ENCODE assay signal across 9 mouse cellular contexts in the genomic region with DNA sequence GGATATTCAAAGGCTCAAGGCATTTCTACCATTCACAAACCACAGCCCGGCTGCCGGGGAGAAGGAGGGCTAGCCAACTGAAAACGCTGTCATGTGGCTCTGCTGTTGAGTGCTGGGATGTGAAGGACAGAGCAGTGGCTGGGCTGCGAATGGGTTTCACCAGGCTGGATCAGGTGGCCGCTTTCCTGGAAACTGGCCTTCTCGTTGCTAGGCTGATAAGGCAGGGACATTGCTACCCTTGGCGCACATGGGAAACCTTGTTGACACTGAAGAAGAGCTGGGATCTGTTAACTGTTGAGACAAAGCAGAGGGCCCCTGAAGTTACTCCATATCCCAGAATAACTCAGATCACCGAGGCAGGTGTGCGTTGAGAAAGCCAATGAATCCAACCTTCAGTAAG.
A peak's percentile ranks its signal among the peaks of the same experiment; 100 is the strongest.
DNase-seq lines count a peak whose midpoint lies in the region; ATAC-seq and TF ChIP-seq lines count a peak whose summit lies in the region.
"Had no signal": no experiment of that assay in that cellular context is flagged by ENCODE, and none has a peak within 500 bp of the region (broad histone marks: within the 10 kb centered on the region; RNA-seq: fewer than 3 reads in every experiment).

No protein-coding gene starts in this region.

- no peaks in the 10 kb centered on the region for H3K36me3 ChIP-seq in liver, embryonic 15.5 days (replicated peaks)
- H3K36me3 ChIP-seq in liver, embryonic 12.5 days: no peaks in the 10 kb centered on the region
- H3K36me3 ChIP-seq in embryonic facial prominence, embryonic 11.5 days (replicated peaks; ENCODE audit: control insufficient read depth, insufficient read depth, low read depth, low read length): no peaks in the 10 kb centered on the region
- no peaks in the 10 kb centered on the region for H3K36me3 ChIP-seq in heart, embryonic 13.5 days
- H3K36me3 ChIP-seq in limb, embryonic 14.5 days (ENCODE audit: control insufficient read depth, insufficient read depth, low read length): no peaks in the 10 kb centered on the region
- no peaks in the 10 kb centered on the region for H3K36me3 ChIP-seq in midbrain, embryonic 14.5 days (ENCODE audit: control insufficient read depth, insufficient read depth, low read length)
- no peaks in the 10 kb centered on the region for H3K36me3 ChIP-seq in midbrain, embryonic 11.5 days (ENCODE audit: control insufficient read depth, insufficient read depth, low read length)

- peaks cover 20% of the 10 kb centered on the region for H3K4me1 ChIP-seq in liver, embryonic 15.5 days (replicated peaks)
- H3K4me1 ChIP-seq in liver, embryonic 12.5 days: peaks cover 24% of the 10 kb centered on the region
- peaks cover 5% of the 10 kb centered on the region for H3K4me1 ChIP-seq in embryonic facial prominence, embryonic 11.5 days (ENCODE audit: control insufficient read depth, insufficient read depth, low read length)
- H3K4me1 ChIP-seq in heart, embryonic 13.5 days: peaks cover 49% of the 10 kb centered on the region
- peaks cover 35% of the 10 kb centered on the region for H3K4me1 ChIP-seq in limb, embryonic 14.5 days (ENCODE audit: control insufficient read depth, insufficient read depth, low read length)
- no peaks in the 10 kb centered on the region for H3K4me1 ChIP-seq in midbrain, embryonic 14.5 days (ENCODE audit: control insufficient read depth, insufficient read depth, low read length)
- no peaks in the 10 kb centered on the region for H3K4me1 ChIP-seq in midbrain, embryonic 11.5 days (ENCODE audit: control insufficient read depth, insufficient read depth, low read length)

- H3K27ac ChIP-seq in liver, embryonic 15.5 days (replicated peaks): peak overlapping the region; percentile 48; the same call in 1 of the 2 replicates
- H3K27ac ChIP-seq in liver, embryonic 12.5 days: no peak overlapping the region
- H3K27ac ChIP-seq in embryonic facial prominence, embryonic 11.5 days (replicated peaks; ENCODE audit: low read depth, low read length): peak overlapping the region; percentile 28; the same call in 1 of the 2 replicates
- peak overlapping the region; percentile 86 for H3K27ac ChIP-seq in heart, embryonic 13.5 days (replicated peaks)
- H3K27ac ChIP-seq in limb, embryonic 14.5 days (replicated peaks; ENCODE audit: low read depth, low read length): no peak overlapping the region; the same call in 1 of the 2 replicates
- H3K27ac ChIP-seq in midbrain, embryonic 14.5 days (replicated peaks; ENCODE audit: low read depth, low read length): no peak overlapping the region
- H3K27ac ChIP-seq in midbrain, embryonic 11.5 days (ENCODE audit: low read depth, low read length): no peak overlapping the region

- 0 out of 2 replicates have a peak, but pooled peaks have one; percentile 10 for ATAC-seq in liver, embryonic 15.5 days (ENCODE audit: insufficient read depth)
- no peak for ATAC-seq in liver, embryonic 12.5 days
- no peak for ATAC-seq in embryonic facial prominence, embryonic 11.5 days (replicated peaks; ENCODE audit: insufficient number of reproducible peaks, low FRiP score, low TSS enrichment, low read depth)
- no peak for ATAC-seq in heart, embryonic 13.5 days (ENCODE audit: extremely low read depth, insufficient number of reproducible peaks, low FRiP score, low TSS enrichment)
- ATAC-seq in limb, embryonic 14.5 days (ENCODE audit: low FRiP score, low read depth): 0 out of 2 replicates have a peak, but pooled peaks have one; percentile 2
- ATAC-seq in midbrain, embryonic 14.5 days (ENCODE audit: low FRiP score, low TSS enrichment): no peak
- no peak for ATAC-seq in midbrain, embryonic 11.5 days (ENCODE audit: low FRiP score)

- no peak for DNase-seq in embryonic facial prominence, embryonic 11.5 days (ENCODE audit: low spot score)
- DNase-seq in limb, embryonic 14.5 days (ENCODE audit: low spot score): no peak
- no peak for DNase-seq in cerebellum, adult 11-12 months
- DNase-seq in midbrain, embryonic 14.5 days: no peak
- DNase-seq in midbrain, embryonic 11.5 days (ENCODE audit: low spot score, missing footprints): no peak

- no peak for TF ChIP-seq POLR2A in limb, embryonic 14.5 days (IDR thresholded peaks at IDR 0.05; ENCODE audit: borderline replicate concordance, extremely low read depth, insufficient read depth, insufficient read length)

- no peak overlapping the region for H3K4me3 ChIP-seq in liver, embryonic 15.5 days (replicated peaks)
- no peak overlapping the region for H3K4me3 ChIP-seq in liver, embryonic 12.5 days
- no peak overlapping the region for H3K4me3 ChIP-seq in embryonic facial prominence, embryonic 11.5 days (ENCODE audit: low read depth, low read length)
- no peak overlapping the region for H3K4me3 ChIP-seq in heart, embryonic 13.5 days
- no peak overlapping the region for H3K4me3 ChIP-seq in limb, embryonic 14.5 days (replicated peaks; ENCODE audit: low read length)
- no peak overlapping the region for H3K4me3 ChIP-seq in midbrain, embryonic 14.5 days (replicated peaks; ENCODE audit: low read depth, low read length)
- H3K4me3 ChIP-seq in midbrain, embryonic 11.5 days (ENCODE audit: low read depth, low read length): no peak overlapping the region
- H3K4me3 ChIP-seq: megakaryocyte, embryonic 14.5 days had no signal

- 46% methylated on average over 9 of the region's 9 CpGs for WGBS in liver, embryonic 15.5 days (ENCODE audit: insufficient replicate concordance)
- 41% methylated on average over 9 of the region's 9 CpGs for WGBS in liver, embryonic 12.5 days (ENCODE audit: insufficient replicate concordance)
- 48% methylated on average over 9 of the region's 9 CpGs for WGBS in embryonic facial prominence, embryonic 11.5 days
- 17% methylated on average over 9 of the region's 9 CpGs for WGBS in heart, embryonic 13.5 days
- 30% methylated on average over 9 of the region's 9 CpGs for WGBS in limb, embryonic 14.5 days
- 49% methylated on average over 9 of the region's 9 CpGs for WGBS in midbrain, embryonic 14.5 days
- WGBS in midbrain, embryonic 11.5 days: 50% methylated on average over 9 of the region's 9 CpGs

- no peak overlapping the region for H3K9ac ChIP-seq in liver, embryonic 15.5 days
- no peak overlapping the region for H3K9ac ChIP-seq in liver, embryonic 12.5 days
- no peak overlapping the region for H3K9ac ChIP-seq in embryonic facial prominence, embryonic 11.5 days (replicated peaks; ENCODE audit: low read length)
- 0 out of 2 replicates have a peak overlapping the region, but pooled peaks have one; percentile 48 for H3K9ac ChIP-seq in heart, embryonic 13.5 days
- no peak overlapping the region for H3K9ac ChIP-seq in limb, embryonic 14.5 days (ENCODE audit: low read depth, low read length, severe bottlenecking)
- H3K9ac ChIP-seq in midbrain, embryonic 14.5 days (replicated peaks; ENCODE audit: low read length): no peak overlapping the region
- no peak overlapping the region for H3K9ac ChIP-seq in midbrain, embryonic 11.5 days (ENCODE audit: low read length)

- H3K4me2 ChIP-seq in liver, embryonic 15.5 days: no peak overlapping the region
- H3K4me2 ChIP-seq in liver, embryonic 12.5 days: no peak overlapping the region
- H3K4me2 ChIP-seq in embryonic facial prominence, embryonic 11.5 days (ENCODE audit: low read depth, low read length): no peak overlapping the region
- H3K4me2 ChIP-seq in heart, embryonic 13.5 days: 0 out of 2 replicates have a peak overlapping the region, but pooled peaks have one; percentile 6
- no peak overlapping the region for H3K4me2 ChIP-seq in limb, embryonic 14.5 days (replicated peaks; ENCODE audit: low read depth, low read length, severe bottlenecking)
- no peak overlapping the region for H3K4me2 ChIP-seq in midbrain, embryonic 14.5 days (ENCODE audit: low read length)
- no peak overlapping the region for H3K4me2 ChIP-seq in midbrain, embryonic 11.5 days

- no peaks in the 10 kb centered on the region for H3K9me3 ChIP-seq in liver, embryonic 15.5 days (replicated peaks)
- no peaks in the 10 kb centered on the region for H3K9me3 ChIP-seq in liver, embryonic 12.5 days (replicated peaks)
- H3K9me3 ChIP-seq in embryonic facial prominence, embryonic 11.5 days (replicated peaks; ENCODE audit: control insufficient read depth, low read length): no peaks in the 10 kb centered on the region
- no peaks in the 10 kb centered on the region for H3K9me3 ChIP-seq in heart, embryonic 13.5 days
- no peaks in the 10 kb centered on the region for H3K9me3 ChIP-seq in limb, embryonic 14.5 days (ENCODE audit: control insufficient read depth, low read length)
- H3K9me3 ChIP-seq in midbrain, embryonic 14.5 days (ENCODE audit: control insufficient read depth, low read length): no peaks in the 10 kb centered on the region
- no peaks in the 10 kb centered on the region for H3K9me3 ChIP-seq in midbrain, embryonic 11.5 days (ENCODE audit: control insufficient read depth, low read length)
- H3K9me3 ChIP-seq: megakaryocyte, embryonic 14.5 days had no signal

- H3K27me3 ChIP-seq in liver, embryonic 15.5 days: no peaks in the 10 kb centered on the region
- no peaks in the 10 kb centered on the region for H3K27me3 ChIP-seq in liver, embryonic 12.5 days (replicated peaks)
- no peaks in the 10 kb centered on the region for H3K27me3 ChIP-seq in embryonic facial prominence, embryonic 11.5 days (ENCODE audit: control insufficient read depth, insufficient read depth, low read length)
- no peaks in the 10 kb centered on the region for H3K27me3 ChIP-seq in heart, embryonic 13.5 days (replicated peaks)
- no peaks in the 10 kb centered on the region for H3K27me3 ChIP-seq in limb, embryonic 14.5 days (ENCODE audit: control insufficient read depth, insufficient read depth, low read length)
- no peaks in the 10 kb centered on the region for H3K27me3 ChIP-seq in midbrain, embryonic 14.5 days (ENCODE audit: control insufficient read depth, insufficient read depth, low read length)
- no peaks in the 10 kb centered on the region for H3K27me3 ChIP-seq in midbrain, embryonic 11.5 days (ENCODE audit: control insufficient read depth, insufficient read depth, low read length)

Comparison
In these comparisons a context has a peak if more than half of its experiments do, and no peak if none do; other contexts are left out.
1. ATAC-seq: peak in liver, embryonic 15.5 days (single experiment) and limb, embryonic 14.5 days (single experiment); none in liver, embryonic 12.5 days (single experiment), embryonic facial prominence, embryonic 11.5 days (single experiment), heart, embryonic 13.5 days (single experiment), midbrain, embryonic 14.5 days (single experiment) and midbrain, embryonic 11.5 days (single experiment).
2. H3K27ac ChIP-seq: peak in liver, embryonic 15.5 days (single experiment), embryonic facial prominence, embryonic 11.5 days (single experiment) and heart, embryonic 13.5 days (single experiment); none in liver, embryonic 12.5 days (single experiment), limb, embryonic 14.5 days (single experiment), midbrain, embryonic 14.5 days (single experiment) and midbrain, embryonic 11.5 days (single experiment).